Mouse (Mus musculus) CH12.LX (cell line): ENCODE data around the gene Sec24d. TPM values are rescaled to one million over a fixed set of nuclear protein-coding genes. Genes with fewer than 3 reads are reported as not detected.

ENCODE experiments used
- DNase-seq: peaks from one replicate; pipeline ENCODE4 v3.0.0-alpha.2; 2013; ENCODE audit errors: extremely low read depth
- H3K27ac ChIP-seq: 2 replicates; pipeline ENCODE4 v1.5.1; 2012; ENCODE audit warnings: low read depth, mild to moderate bottlenecking, control low read depth, moderate library complexity; ENCODE audit not compliant: insufficient read depth
- H3K27me3 ChIP-seq: replicated peaks from 2 replicates; pipeline ENCODE3; 2012; ENCODE audit warnings: inconsistent platforms
- H3K36me3 ChIP-seq, 2 experiments: replicated peaks in 1 of 2; 2 replicates each; pipeline versions ENCODE3 to v1.6.1; 2012; ENCODE audit warnings: inconsistent platforms in 1 of 2, low read length in 1 of 2, mild to moderate bottlenecking in 1 of 2, mixed read lengths in 1 of 2, moderate library complexity in 1 of 2; ENCODE audit not compliant: control insufficient read depth in 1 of 2, insufficient read depth in 1 of 2
- H3K4me1 ChIP-seq, 2 experiments: 2 replicates each; pipeline ENCODE4 v1.6.1; 2012; ENCODE audit warnings: inconsistent platforms in 1 of 2, moderate library complexity in 1 of 2; ENCODE audit not compliant: insufficient read depth in 2 of 2, control insufficient read depth in 1 of 2
- H3K4me2 ChIP-seq: 2 replicates; pipeline ENCODE4 v1.6.1; 2012; ENCODE audit warnings: low read depth, mild to moderate bottlenecking, control low read depth; ENCODE audit not compliant: poor library complexity, insufficient read depth, severe bottlenecking
- H3K4me3 ChIP-seq, 3 experiments: fragments of 150-350 bp in 1 of 3; sonication (generic) in 1 of 3; replicated peaks in 1 of 3; 2 replicates each; pipeline versions ENCODE3 to v1.5.1; 2011 to 2012; ENCODE audit warnings: low read depth in 2 of 3, low read length in 2 of 3, mild to moderate bottlenecking in 2 of 3, moderate library complexity in 2 of 3, control low read depth in 1 of 3, improper control_type of control experiment in 1 of 3, inconsistent platforms in 1 of 3, mixed read lengths in 1 of 3; ENCODE audit not compliant: poor library complexity in 1 of 3
- H3K79me2 ChIP-seq: replicated peaks from 2 replicates; pipeline ENCODE4 v1.6.1; 2012; ENCODE audit warnings: mild to moderate bottlenecking, moderate library complexity; ENCODE audit not compliant: control insufficient read depth, poor library complexity, insufficient read depth, severe bottlenecking; ENCODE audit errors: extremely low read depth
- H3K9ac ChIP-seq: 2 replicates; pipeline ENCODE4 v1.6.1; 2012; ENCODE audit warnings: low read depth, mild to moderate bottlenecking, control low read depth, moderate library complexity; ENCODE audit not compliant: insufficient read depth
- H3K9me3 ChIP-seq: replicated peaks from 2 replicates; pipeline ENCODE3; 2012; ENCODE audit warnings: low read length, inconsistent platforms, mixed read lengths
- CHD2 ChIP-seq: IDR thresholded peaks from 2 replicates; pipeline ENCODE4 v1.6.1; 2011; ENCODE audit warnings: low read length, improper control_type of control experiment
- CTCF ChIP-seq, 2 experiments: IDR thresholded peaks in 1 of 2; conservative IDR thresholded peaks in 1 of 2; 2 replicates each; pipeline ENCODE4 v1.5.1; 2011 to 2012; ENCODE audit warnings: low read depth in 2 of 2, low read length in 2 of 2, improper control_type of control experiment in 1 of 2, inconsistent platforms in 1 of 2, mild to moderate bottlenecking in 1 of 2, moderate library complexity in 1 of 2
- E2F4 ChIP-seq: IDR thresholded peaks from 2 replicates; pipeline ENCODE4 v1.6.1; 2011; ENCODE audit warnings: low read depth, low read length, improper control_type of control experiment; ENCODE audit not compliant: insufficient replicate concordance
- EP300 ChIP-seq: IDR thresholded peaks from 2 replicates; pipeline ENCODE4 v1.6.1; 2011; ENCODE audit warnings: low read length, improper control_type of control experiment
- ETS1 ChIP-seq: conservative IDR thresholded peaks from 2 replicates; pipeline ENCODE4 v1.6.1; 2012; ENCODE audit warnings: low read depth, mild to moderate bottlenecking, inconsistent platforms, low read length, improper control_type of control experiment, moderate library complexity
- GABPA ChIP-seq: IDR thresholded peaks from 2 replicates; pipeline ENCODE4 v1.6.1; 2012; ENCODE audit warnings: low read depth, low read length, improper control_type of control experiment, inconsistent platforms; ENCODE audit not compliant: insufficient replicate concordance
- HCFC1 ChIP-seq: IDR thresholded peaks from 2 replicates; pipeline ENCODE4 v1.6.1; 2012; ENCODE audit warnings: low read depth, mild to moderate bottlenecking, inconsistent platforms, low read length, improper control_type of control experiment
- IRF4 ChIP-seq: IDR thresholded peaks from 2 replicates; pipeline ENCODE4 v1.6.1; 2014; ENCODE audit warnings: low read depth, mild to moderate bottlenecking, inconsistent platforms, low read length, improper control_type of control experiment
- JUN ChIP-seq: IDR thresholded peaks from 2 replicates; pipeline ENCODE4 v1.6.1; 2011; ENCODE audit warnings: low read depth, mild to moderate bottlenecking, low read length, improper control_type of control experiment, moderate library complexity; ENCODE audit not compliant: insufficient read depth
- JUND ChIP-seq: conservative IDR thresholded peaks from 2 replicates; pipeline ENCODE4 v1.6.1; 2011; ENCODE audit warnings: low read depth, low read length, improper control_type of control experiment
- MAFK ChIP-seq: IDR thresholded peaks from 2 replicates; pipeline ENCODE4 v1.6.1; 2011; ENCODE audit warnings: low read length, improper control_type of control experiment; ENCODE audit not compliant: insufficient replicate concordance
- MAX ChIP-seq: IDR thresholded peaks from 2 replicates; pipeline ENCODE4 v1.6.1; 2011; ENCODE audit warnings: low read length, improper control_type of control experiment
- MAZ ChIP-seq: IDR thresholded peaks from 2 replicates; pipeline ENCODE4 v1.6.1; 2012; ENCODE audit warnings: low read depth, mild to moderate bottlenecking, inconsistent platforms, low read length, improper control_type of control experiment, moderate library complexity
- MEF2A ChIP-seq: IDR thresholded peaks from 2 replicates; pipeline ENCODE4 v1.6.1; 2014; ENCODE audit warnings: low read depth, mild to moderate bottlenecking, inconsistent platforms, low read length, improper control_type of control experiment, borderline replicate concordance
- MYC ChIP-seq: IDR thresholded peaks from 2 replicates; pipeline ENCODE4 v1.6.1; 2011; ENCODE audit warnings: low read depth, mild to moderate bottlenecking, improper control_type of control experiment, low read length
- NRF1 ChIP-seq: IDR thresholded peaks from 2 replicates; pipeline ENCODE4 v1.6.1; 2014; ENCODE audit warnings: low read depth, mild to moderate bottlenecking, inconsistent platforms, low read length, improper control_type of control experiment, moderate library complexity
- PAX5 ChIP-seq: IDR thresholded peaks from 2 replicates; pipeline ENCODE4 v1.6.1; 2012; ENCODE audit warnings: low read length, inconsistent platforms, mixed read lengths
- RAD21 ChIP-seq: IDR thresholded peaks from 2 replicates; pipeline ENCODE4 v1.6.1; 2011; ENCODE audit warnings: low read depth, mild to moderate bottlenecking, low read length, improper control_type of control experiment, moderate library complexity
- RCOR1 ChIP-seq: conservative IDR thresholded peaks from 2 replicates; pipeline ENCODE4 v1.6.1; 2012; ENCODE audit warnings: low read depth, mild to moderate bottlenecking, inconsistent platforms, low read length, improper control_type of control experiment
- SMC3 ChIP-seq: IDR thresholded peaks from 2 replicates; pipeline ENCODE4 v1.6.1; 2011; ENCODE audit warnings: low read depth, low read length, improper control_type of control experiment
- TBP ChIP-seq: conservative IDR thresholded peaks from 2 replicates; pipeline ENCODE4 v1.6.1; 2011; ENCODE audit warnings: low read depth, low read length, improper control_type of control experiment
- TCF12 ChIP-seq: IDR thresholded peaks from 2 replicates; pipeline ENCODE4 v1.6.1; 2014; ENCODE audit warnings: low read depth, mild to moderate bottlenecking, inconsistent platforms, low read length, improper control_type of control experiment
- USF1 ChIP-seq: IDR thresholded peaks from 2 replicates; pipeline ENCODE4 v1.6.1; 2014; ENCODE audit warnings: low read depth, mild to moderate bottlenecking, inconsistent platforms, low read length, improper control_type of control experiment
- USF2 ChIP-seq: conservative IDR thresholded peaks from 2 replicates; pipeline ENCODE4 v1.6.1; 2011; ENCODE audit warnings: low read depth, low read length, improper control_type of control experiment
- ZC3H11A ChIP-seq: IDR thresholded peaks from 2 replicates; pipeline ENCODE4 v1.6.1; 2012; ENCODE audit warnings: low read depth, mild to moderate bottlenecking, inconsistent platforms, low read length, improper control_type of control experiment
- dilution Hi-C: fragments of 300-500 bp; cut with MboI; formaldehyde crosslinking; loops from 2 replicates; pipeline ENCODE4 v1.14.3; 2020; ENCODE audit warnings: low sequenced_read_pairs; ENCODE audit not compliant: extremely low pct_unique_long_range_greater_than_20kb, extremely low pct_ligation_motif_present
- in situ Hi-C: fragments of 300-500 bp; cut with MboI; formaldehyde crosslinking; loops from 3 replicates; pipeline ENCODE4 v1.14.3; 2019; ENCODE audit warnings: low sequenced_read_pairs, low pct_ligation_motif_present, low pct_unique_long_range_greater_than_20kb, mixed read lengths
- polyA plus RNA-seq: library from polyadenylated mRNA; unstranded; fragments of >175 nt; gene quantifications from 2 replicates; pipeline ENCODE4 v1.2.1, GENCODE M21; 2012; ENCODE audit warnings: low read depth; ENCODE audit not compliant: insufficient read length
- total RNA-seq, 2 experiments: library from RNA; depleted of rRNA; stranded (reverse); fragments of 300-350 nt in 1 of 2; fragments of >200 nt in 1 of 2; gene quantifications; 2 replicates each; pipeline ENCODE4 v1.2.3; 2012 to 2014

Gene Sec24d
- total and polyA plus RNA-seq, 3 experiments = 33.1 to 51.4 (median 45.8) TPM

DNA sequence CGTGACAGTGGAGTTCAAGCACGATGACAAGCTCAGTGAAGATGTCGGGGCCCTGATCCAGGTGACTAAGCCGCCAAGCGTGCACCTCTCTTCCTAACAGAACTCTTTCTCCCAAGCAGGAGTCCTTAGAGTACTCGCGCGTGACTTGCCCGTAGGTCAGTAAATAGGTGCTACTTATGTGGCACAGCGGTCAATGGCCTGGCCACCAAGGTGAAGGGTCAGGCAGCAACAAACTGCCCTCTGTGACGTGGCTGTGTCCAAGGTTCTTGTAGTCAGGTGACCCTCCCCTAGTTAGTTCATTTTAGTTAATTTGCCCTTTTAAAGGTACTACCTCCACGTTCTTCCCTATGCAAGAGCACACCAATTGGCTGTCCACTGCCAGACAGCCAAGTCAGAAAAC is 86.4 kb downstream of the Sec24d start:
- Histone ChIP-seq H3K27ac (no peak overlapping the region), H3K79me2 (no peaks in the 10 kb centered on the region; the same call in 1 of the 2 replicates), H3K9ac (no peak overlapping the region), H3K36me3 (peaks cover 56 to 85% of the 10 kb centered on the region in 2 experiments), H3K4me1 (peaks cover 16 to 72% of the 10 kb centered on the region in 2 experiments), H3K4me2 (no peak overlapping the region), H3K27me3 (no peaks in the 10 kb centered on the region), H3K4me3 (no peak overlapping the region), H3K9me3 (no peaks in the 10 kb centered on the region)
- dilution Hi-C loops (no loop called here), in situ Hi-C loops (loop anchor here (10.0 kb wide), 1 partner anchor 179 kb away; no protein-coding TSS in a partner anchor)
- no peak for TF ChIP-seq RCOR1
- no peak for TF ChIP-seq EP300
- no peak for TF ChIP-seq JUN
- no peak for TF ChIP-seq IRF4
- TF ChIP-seq TCF12 = no peak
- no peak for TF ChIP-seq HCFC1
- no peak for TF ChIP-seq E2F4
- TF ChIP-seq CHD2 = no peak
- TF ChIP-seq MAZ = no peak
- TF ChIP-seq NRF1 = no peak
- TF ChIP-seq GABPA = no peak
- TF ChIP-seq USF1 = no peak
- no peak for TF ChIP-seq SMC3
- no peak for TF ChIP-seq ETS1
- no peak for DNase-seq

DNA sequence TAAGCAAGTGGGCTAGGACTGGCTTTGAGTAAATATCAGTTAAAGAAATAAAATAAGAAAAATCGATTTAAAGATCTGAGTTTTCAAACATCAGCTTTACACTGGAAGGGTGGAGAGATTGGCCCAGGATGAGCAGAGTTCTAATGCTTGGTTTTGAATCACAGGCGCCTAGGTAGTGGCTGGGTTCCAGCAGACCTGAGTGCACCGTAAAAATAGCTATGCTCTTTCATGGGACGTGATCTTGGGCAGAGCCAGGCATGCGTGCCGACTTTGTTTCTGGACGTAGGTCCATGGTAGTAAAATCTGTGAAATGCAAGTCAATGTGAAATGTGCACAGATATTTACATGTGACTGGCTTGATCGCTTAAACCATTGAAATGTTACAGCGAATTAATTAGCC is 87.1 kb downstream of the Sec24d start:
- DNase-seq = no peak
- in situ Hi-C loops = loop anchor here (10.0 kb wide), 1 partner anchor 180 kb away; no protein-coding TSS in a partner anchor
- Histone ChIP-seq H3K27me3 (no peaks in the 10 kb centered on the region), H3K27ac (no peak overlapping the region), H3K79me2 (no peaks in the 10 kb centered on the region; the same call in 1 of the 2 replicates), H3K9me3 (no peaks in the 10 kb centered on the region), H3K4me1 (peaks cover 12 to 70% of the 10 kb centered on the region in 2 experiments), H3K4me2 (no peak overlapping the region), H3K9ac (no peak overlapping the region), H3K36me3 (peaks cover 58 to 87% of the 10 kb centered on the region in 2 experiments), H3K4me3 (no peak overlapping the region)
- dilution Hi-C loops = no loop called here
- TF ChIP-seq MAFK (no peak), NRF1 (no peak), MAZ (no peak), MAX (no peak), IRF4 (no peak), TBP (no peak), PAX5 (no peak), CTCF (conservative IDR thresholded peaks at IDR 0.05 in 1 of 2, IDR thresholded peaks at IDR 0.05 in 1 of 2; ENCODE audit: low read depth in 2 of 2, low read length in 2 of 2) (no peak), MEF2A (no peak), ZC3H11A (no peak), USF2 (no peak), ETS1 (no peak), GABPA (no peak), E2F4 (no peak), MYC (no peak), TCF12 (no peak), HCFC1 (no peak), JUN (no peak), RAD21 (no peak), JUND (no peak)
